Mouse (Mus musculus): ENCODE results near the gene Tlcd2.
A peak's percentile ranks its signal among the peaks of the same experiment; 100 is the strongest.
"Not testable (repeated sequence)": the region's sequence is repeated elsewhere in the genome, so short reads cannot be mapped to it uniquely, and the experiment has no call there.

Gene Tlcd2

DNA sequence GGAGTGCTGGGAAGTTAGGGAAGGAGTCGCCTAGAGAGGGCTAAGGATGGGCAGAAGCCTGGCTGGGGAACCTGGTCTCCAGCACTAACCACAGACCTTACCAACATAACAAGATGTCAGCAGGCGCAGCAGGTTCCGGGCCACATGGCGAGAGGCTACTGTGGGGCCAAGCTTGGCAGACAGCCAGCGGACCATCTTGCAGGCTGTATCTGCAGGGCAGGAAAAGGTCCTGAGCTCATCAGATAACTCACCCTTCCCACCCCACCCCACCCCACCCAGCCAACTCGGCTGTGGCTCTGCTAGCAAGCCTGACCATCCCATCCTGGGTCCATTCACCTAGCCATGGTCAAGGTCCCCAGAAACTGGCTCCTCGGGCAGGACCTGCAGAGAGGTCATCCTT is 11.8 kb upstream of the Tlcd2 start:
- DNase-seq (ENCODE audit: low spot score in 2 of 2), result no peak

DNA sequence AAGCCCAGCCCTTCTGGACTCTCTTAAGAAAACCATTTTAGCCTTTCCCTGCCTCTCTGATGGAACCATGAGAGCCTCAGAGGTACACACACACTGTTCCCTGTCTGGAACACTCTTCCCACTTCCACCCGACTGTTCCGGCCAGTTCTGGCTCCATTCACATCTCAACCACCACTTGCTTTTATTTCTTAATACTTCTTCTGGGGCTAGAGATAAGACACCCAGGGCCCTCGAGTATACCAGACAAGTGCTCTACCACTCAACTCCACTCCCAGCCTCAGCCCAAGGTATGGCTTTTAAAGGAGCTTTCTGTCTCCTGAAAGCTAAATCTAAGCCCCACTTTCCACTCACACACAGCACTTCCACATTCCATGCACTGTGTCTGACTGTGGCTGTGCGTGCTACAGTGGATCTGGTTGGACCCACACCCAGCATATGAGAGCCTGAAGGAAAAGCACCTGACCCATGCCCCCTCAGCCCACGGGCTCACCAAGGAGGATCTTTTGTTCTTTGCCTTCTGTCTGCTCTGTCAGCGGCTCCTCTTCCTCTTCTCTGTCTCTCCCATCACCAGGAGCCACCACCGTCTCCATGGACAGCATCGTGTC is 11.1 kb upstream of the Tlcd2 start:
- no peak for DNase-seq (ENCODE audit: low spot score in 2 of 2)

DNA sequence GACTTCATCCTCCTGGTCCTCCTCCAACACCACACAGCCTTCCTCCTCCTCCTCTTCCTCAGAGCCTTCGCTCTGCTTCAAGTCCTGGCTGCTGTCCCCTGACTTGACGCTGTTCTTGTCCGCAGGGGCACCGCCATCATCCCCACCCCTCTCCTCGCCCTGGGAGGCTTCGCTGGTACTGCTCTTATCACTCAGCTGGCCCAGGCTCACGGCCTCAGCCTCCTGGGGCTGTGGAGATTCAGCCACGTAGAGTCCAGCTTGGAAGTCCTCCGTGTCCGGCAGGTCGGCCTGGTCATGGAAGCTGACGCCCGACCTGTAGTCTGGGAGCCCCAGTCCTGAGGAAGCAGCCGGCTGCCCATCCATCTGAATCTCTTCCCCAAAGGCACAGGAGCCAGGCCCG is 10.6 kb upstream of the Tlcd2 start:
- DNase-seq (ENCODE audit: low spot score in 2 of 2), result no peak

DNA sequence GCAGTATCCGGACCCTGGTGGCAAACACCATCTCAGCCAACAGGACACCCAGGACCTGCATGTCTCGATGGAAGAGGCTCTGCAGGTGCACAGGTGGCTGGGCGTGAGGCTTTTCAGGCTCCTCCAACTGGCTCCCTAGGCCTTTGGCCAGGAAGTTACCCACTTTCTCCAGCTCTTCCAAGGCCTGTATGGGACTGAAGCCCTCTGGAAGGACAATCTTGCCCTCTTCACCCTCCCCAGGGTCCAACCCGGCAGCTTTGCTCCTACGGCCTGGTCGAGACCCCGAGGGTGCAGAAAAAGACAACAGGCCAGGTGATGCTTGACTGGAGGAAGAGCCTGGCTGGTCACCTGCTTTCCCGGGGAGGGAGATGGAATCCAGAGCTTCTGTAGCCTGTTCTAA is 9.4 kb upstream of the Tlcd2 start:
- DNase-seq (ENCODE audit: low spot score in 2 of 2), result no peak

DNA sequence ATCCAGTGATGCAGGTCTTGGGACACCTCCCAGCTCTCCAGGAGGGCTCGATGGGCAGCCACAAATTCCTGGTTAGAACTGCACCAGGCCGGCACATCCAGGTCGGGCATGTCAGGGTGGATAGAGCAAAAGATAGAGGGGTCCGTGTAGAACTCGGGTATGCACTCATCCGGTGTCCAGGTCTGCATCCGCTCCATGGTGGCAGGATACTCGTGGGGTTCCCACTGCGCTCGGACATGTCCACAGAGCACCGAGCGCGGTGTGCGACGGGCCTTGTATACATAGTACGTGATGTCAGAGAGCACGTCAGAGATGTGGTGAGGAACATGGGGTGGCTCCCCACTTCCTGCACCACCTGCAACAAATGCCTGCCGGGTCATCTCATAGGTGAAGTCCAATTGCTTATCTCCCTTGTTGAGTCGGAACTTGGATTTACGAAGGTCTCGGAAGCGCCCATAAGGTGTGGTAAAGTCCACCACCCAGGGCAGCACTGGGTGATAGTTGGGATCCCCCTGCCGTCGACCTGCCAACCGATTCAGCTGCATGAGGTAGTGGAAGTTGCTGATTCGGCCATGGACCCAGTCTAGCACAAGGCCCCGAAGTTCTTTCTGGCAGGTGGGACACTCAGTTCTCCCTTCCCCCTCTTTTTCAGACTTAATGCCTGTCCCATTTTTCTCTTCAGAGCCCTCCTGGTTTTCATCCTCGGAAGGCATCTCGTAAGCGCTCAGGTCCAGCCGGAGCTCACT is 8.5 kb upstream of the Tlcd2 start:
- DNase-seq (ENCODE audit: low spot score in 2 of 2), result no peak

DNA sequence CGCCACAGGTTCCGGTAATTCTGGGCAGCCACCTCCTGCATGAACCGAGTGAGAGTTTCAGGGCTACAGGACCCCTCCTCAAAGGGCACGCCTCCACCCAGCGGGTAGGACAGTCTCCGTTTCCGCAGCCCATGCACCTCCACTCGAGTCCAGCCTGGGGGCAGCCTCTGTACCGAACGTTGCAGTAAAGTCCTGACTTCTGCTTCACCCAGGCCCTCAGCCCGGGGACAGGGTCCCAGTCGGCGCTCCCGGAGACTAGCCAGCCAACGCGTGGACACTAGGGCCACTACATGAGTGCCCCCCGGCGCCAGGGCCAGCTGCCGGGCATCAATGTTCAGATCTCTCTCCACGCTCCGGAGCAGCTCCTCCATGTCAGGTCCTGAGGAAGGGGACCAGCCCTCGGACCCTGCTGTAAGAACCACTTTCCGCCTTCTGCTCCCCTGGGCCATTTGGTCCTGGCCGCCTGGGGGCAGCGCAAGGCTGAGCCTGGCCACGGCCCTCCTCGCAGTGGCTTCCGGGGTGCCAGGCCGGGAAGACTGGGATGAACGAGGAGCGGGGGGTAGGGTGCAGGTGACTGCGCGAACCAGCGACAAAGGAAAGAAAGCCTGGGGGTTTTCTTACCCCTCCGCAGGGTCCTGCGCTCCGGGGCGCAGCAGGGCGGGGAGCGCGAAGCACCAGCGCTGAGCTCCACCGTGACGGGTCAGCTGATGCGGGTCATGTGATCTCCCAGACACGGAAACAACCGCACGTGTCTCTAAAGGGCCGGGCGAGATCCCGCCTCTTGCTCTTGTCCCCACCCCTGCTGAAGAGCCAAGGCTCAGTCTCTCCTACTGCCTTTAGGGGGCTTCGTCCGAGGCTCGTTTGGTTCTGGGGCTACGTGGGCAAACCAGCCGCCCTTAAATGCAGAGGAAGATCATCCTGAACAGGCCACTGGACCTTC is 7.3 kb upstream of the Tlcd2 start, which contains the start of gene Wdr81:
Wdr81 (minus strand) TSS at position 727 of the 940 bp plus-strand sequence.
- peak; percentile 86 to 89 for DNase-seq (ENCODE audit: low spot score in 2 of 2)

DNA sequence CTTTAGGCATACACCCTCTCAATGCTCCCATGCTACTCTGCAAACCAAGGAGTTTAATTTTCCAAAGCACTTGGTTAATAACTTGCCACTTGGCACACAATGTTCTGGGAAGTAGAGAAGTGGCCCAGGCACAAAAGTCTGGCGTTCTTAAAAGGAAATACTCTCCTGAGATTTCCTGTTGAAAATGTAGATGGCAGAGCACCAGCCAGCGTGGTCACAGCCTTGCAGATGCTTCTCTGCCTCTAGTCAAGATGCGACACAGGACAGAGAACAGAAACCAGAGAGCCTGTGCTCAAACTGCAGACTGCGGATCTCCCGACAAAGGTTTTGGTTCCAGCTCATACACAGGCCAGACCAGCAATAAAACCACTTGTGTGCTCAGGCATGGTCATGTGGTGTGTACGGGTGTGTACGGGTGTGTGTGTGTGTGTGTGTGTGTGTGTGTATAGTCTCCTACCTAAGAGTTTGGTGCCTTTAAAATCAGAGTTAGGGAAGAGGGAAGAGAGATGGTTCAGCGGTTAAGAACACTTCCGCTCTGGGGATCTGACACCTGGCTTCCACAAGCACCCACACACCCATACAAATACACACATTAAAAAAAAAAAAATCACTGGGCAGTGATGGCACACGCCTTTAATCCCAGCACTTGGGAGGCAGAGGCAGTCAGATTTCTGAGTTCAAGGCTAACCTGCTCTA is 6.3 kb upstream of the Tlcd2 start:
- no peak for DNase-seq (ENCODE audit: low spot score in 2 of 2)

DNA sequence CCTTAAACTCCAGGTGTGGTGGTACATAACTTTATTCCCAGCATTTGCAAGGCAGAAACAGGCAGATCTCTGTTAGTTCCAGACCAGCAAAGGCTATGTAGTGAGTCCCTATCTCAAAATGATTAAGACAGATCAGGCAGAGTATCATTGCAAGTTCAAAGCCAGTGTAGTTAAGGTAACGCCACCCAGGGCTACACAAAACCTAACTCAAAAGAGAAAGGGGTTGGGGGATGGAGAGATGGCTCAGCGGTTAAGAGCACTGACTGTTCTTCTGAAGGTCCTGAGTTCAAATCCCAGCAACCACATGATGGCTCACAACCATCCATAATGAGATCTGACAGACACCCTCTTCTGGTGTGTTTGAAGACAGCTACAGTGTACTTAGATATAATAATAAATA is 5.5 kb upstream of the Tlcd2 start:
- not testable (repeated sequence) for DNase-seq (ENCODE audit: low spot score in 2 of 2)

DNA sequence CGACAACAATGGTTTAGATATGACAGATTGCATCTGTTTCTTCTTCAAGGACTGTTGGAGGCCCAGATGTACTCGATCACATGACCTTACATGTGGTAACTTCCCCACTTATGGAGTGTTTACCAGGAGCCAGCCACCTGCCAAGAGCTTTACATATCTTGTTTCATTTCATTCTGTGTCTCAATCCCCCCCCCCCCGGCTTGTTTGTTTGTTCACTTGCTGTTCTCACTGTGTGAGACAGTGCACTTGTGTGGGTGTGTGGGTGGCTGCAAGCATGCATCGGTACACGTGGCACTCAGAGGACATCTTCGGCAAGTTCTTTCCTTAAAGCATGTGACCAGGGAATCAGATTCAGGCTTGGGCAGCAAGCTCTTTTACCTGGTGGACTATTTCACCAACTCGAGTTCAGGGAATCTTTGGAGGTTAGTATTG is 5.1 kb upstream of the Tlcd2 start:
- DNase-seq (ENCODE audit: low spot score in 2 of 2), result no peak

DNA sequence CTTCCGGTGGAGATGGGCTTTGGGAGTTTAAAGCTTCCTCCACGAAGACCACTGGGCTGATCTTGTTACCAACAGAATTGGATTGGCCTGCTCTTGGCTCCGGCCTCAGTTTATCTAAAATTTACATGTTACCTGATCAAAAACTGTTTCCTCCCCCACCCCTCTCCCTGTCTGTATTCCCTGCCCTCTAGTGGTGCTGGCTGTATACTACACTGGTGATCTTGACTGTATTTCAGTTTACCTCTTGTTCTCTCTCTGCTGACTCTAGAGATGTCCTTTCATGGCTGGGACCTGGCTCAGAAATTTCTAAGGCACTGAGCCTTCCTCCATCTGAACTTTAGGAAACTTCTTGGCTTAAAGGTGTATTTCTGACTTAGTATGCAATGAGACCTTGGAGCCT is 3.3 kb upstream of the Tlcd2 start:
- no peak for DNase-seq (ENCODE audit: low spot score in 2 of 2)

DNA sequence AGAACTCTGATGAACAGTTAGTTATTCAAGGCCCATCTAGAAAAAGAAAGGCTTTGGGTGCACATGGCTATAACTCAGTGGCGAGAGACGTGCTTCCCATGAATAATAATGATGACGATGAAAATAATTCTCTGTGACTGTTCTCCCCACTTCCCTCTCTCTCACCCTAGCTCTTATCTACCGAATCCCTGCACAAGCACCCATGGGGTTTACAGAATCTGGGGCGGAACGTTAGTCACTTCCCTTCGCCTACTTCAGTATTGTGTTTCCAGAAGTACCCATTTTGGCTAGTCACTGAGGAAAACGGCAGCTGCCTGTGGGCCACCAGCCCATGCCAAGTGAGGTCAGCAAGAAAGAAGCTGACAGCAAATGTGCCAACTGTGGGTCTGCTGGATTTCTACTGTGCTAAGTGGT is 2.9 kb upstream of the Tlcd2 start:
- DNase-seq (ENCODE audit: low spot score in 2 of 2), result no peak

DNA sequence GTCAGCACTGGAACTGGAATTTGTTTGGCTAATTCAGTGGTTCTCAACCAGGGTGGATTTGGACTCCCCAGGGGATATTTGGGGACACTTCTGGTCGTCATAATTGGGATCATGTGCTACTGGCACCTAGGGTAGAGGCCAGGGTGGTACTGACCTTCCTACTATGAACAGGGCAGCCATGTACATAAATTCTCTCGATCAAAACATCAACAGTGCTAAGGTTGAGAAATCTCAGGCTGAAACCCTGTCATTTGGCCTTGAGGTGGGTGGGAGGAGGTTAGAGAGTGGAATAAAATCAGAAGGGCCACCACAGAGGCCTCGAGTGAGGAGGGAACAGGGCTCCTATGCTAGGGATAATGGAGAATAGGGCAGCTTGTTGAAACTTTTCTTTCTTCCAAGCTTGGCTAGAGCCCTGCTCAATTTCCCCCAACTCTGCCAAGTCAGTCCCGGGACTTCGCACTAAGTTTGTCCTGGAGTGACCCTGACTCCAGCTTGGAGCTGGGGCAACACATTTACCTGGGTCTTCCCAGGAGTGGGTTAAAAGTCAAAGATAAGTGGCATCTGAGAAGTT is 2.3 kb upstream of the Tlcd2 start:
- no peak for DNase-seq (ENCODE audit: low spot score in 2 of 2)

DNA sequence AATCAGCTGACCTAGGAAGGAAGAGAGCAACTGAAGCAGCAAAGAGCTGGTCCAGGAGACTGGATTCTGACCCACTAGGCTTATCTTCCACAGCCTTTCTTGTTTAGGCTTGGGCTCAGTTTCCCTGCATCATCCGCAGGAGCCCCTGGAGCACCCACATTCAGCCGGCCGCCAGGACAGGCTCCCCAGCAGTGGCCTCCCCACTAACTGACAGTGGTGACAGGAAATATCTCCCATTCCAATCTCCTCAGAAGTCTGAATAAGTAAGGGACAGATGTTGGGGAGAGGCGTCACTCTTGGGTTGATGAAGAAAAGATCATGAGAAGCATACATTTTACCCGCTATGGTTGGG is 1.8 kb upstream of the Tlcd2 start:
- no peak for DNase-seq (ENCODE audit: low spot score in 2 of 2)

DNA sequence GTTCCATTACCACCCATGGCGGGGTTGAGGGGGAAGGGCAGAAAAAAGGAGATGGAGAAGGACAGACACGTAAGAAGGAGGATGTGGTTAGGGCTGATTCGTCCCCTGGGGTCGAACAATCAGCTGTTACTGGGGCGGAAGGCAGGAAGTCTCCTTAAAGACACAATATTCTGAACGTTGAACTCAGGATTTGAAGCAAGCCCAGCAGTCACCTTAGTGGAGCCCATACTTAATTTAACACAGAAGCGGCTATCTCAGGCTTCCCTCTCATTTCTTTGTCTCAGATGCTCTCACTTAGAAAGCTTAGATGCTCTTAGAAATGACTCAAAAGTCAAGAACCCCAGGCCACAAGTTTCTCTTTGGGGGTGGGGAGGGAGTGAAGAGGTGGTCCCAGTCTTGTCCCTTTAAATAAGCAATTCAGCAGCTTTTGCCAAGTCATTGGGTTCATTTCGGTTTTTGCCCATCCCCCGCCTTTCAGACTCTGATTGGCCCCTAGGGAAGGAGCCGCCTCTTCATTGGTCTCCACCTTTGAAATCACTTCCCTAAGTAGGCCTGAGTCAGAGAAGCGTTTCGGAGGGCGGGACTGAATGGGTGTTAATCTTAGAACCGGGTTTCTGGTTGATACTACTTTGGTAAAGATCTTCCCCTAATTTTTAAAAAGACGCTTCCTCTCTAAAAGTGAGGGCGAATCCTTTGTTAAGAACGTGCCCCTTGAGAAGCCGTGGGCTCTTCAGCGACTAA is 1.2 kb upstream of the Tlcd2 start:
- peak; percentile 68 to 87 for DNase-seq (ENCODE audit: low spot score in 2 of 2)

DNA sequence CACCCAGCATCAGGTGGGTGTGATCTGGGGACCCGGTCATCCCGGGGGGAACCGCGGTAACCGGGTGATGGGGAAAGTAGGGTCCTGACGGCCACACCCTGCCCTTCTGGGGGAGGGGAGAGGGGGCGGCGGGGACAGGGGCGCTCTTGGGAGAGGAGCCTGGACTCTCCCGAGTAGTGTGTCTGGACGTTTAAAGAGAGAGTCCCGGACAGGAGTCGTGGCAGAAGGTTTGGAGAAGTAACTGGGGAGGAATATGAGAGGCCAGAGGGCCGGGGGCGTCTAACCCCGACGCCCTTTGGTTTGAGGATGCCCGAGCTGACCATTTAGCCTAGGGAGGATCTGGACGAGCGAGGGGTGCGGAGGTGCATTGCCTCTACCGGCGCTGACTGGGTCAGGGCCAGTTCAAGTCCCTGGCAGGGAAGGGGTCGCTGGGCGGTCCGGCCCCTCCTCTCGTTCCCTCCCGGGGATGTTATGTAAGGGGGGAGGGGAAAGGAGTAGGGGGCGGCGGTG is 283 bp downstream of the Tlcd2 start:
- no peak for DNase-seq (ENCODE audit: low spot score in 2 of 2)

DNA sequence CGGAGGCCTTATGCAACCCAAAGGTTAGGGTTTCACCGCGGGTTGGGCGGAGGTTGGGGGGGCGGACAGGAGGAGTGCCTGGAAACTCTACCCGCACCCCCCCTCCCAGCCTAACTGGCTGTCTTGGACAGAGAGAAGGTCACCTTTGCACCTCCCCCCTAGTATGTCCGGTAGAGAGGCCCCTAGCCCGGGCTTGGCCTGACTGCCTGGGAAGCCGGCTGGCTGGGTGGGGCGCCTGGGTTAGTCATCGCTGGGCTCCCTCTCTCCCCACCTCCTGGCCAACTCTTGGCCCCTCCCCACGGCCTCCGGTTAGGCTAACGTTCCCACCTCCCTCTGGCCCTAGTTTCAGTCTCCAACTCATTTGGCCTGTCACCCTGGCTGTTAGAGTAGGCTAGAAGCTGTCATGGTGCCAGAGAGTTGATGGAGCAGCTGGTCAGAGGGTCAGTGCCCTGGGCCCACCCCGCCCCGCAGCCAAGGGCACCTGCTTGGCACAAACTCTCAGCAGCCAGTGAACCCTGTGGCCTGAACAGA is 803 bp downstream of the Tlcd2 start:
- DNase-seq (ENCODE audit: low spot score in 2 of 2), result peak; percentile 73 to 88

DNA sequence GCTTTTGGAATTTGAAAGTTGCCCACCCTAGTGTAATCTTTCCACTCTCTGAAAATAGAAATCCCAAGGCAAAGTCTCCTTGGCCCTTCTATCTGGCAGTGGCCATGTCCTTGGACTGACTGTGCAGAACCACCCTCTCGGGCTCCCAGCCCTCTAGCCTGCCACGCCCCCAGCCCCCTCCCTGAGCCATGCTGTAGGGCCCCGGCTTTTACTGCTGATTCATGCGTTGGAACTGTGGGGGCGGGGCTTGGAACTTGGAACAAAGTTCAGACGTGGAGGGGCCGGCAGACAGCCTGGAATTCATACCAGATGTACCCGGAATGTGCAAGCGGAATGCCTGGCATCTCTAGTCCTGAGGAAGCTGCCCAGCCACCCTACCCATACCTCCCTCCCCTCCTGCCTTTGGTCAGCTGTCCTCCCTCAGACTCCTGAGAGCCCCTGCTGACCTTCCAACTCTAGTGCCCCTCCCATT is 1.4 kb downstream of the Tlcd2 start:
- DNase-seq (ENCODE audit: low spot score in 2 of 2), result peak; percentile 73 to 92

DNA sequence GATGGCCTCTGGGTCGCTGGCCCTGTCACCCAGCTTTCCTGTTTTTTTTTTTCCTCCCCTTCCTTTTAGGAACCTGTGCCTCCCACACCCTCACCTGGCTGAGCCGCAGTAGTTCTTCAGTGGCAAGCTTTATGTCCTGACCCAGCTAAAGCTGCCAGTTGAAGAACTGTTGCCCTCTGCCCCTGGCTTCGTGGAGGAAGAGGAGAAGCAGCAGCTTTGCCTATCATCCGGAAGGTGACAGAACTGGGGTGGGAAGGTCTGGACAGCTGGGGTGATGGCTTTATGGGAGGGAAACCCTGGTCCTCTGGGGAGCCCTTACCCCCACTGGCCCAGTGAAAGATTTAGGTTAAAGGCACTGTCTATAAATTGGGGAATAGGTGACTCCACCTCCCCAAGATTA is 2.1 kb downstream of the Tlcd2 start:
- no peak for DNase-seq (ENCODE audit: low spot score in 2 of 2)

DNA sequence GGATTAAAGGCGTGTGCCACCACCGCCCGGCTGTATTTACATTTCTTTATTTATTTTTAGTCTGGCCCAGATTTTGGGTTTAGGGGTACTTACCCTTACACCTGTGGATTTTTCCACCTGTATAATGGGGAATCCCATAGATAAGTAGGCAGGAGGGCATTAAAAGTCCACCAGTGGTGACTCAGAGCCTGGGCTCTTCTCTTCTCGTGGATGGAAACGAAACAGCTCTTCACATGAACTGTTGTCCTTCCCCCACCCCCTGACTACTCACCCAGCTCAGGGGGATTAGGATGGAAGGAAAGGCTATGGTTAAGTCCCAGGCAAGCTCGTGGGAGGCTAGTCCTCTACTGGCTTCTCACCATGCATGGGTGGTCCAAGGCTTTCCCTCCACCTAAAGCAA is 2.9 kb downstream of the Tlcd2 start:
- DNase-seq (ENCODE audit: low spot score in 2 of 2), result no peak

DNA sequence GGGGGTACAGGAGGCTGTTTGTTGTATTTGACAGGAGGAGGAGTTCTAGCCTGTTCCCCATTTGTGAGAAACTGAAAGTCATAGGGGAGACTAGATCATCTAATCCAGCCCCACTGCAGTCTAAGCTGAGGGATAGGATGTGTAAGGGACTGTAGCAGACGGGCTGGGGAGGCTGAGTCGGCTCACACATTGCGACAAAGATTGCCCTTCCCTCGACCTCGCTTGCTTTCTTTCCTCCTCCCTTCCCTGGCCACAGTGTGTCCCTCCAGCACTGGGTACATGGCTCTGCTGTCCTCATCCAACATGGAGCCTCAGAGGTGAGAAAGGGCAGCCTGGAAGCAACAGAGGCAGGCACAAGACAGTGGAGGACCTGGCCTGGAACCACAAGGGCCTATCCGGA is 3.5 kb downstream of the Tlcd2 start:
- no peak for DNase-seq (ENCODE audit: low spot score in 2 of 2)

All from urinary bladder, adult 18-20 months (tissue).